Mouse (Mus musculus) megakaryocyte-erythroid progenitor cell, adult 5-6 weeks (primary cell): ENCODE data around the gene Rab20. TPM values are rescaled to one million over a fixed set of nuclear protein-coding genes. Genes with fewer than 3 reads are reported as not detected.
"Not testable (repeated sequence)": the region's sequence is repeated elsewhere in the genome, so short reads cannot be mapped to it uniquely, and the experiment has no call there.

ENCODE experiments used
- ATAC-seq: replicated peaks from 2 replicates; pipeline ENCODE4 v1.8.0; 2016; ENCODE audit warnings: mild to moderate bottlenecking, inconsistent platforms; ENCODE audit not compliant: severe bottlenecking, poor library complexity, low FRiP score, low TSS enrichment
- total RNA-seq, 2 experiments: library from RNA; stranded (forward) in 1 of 2; stranded (reverse) in 1 of 2; fragments of 200-1000, 215-1000 nt in 1 of 2; fragments of >200 nt in 1 of 2; fragmentation: Nextera tagmentation in 1 of 2; gene quantifications; 2 replicates each; pipeline ENCODE4 v1.2.3; 2014 to 2017

Rab20 gene
- total RNA-seq (2014; fragmentation: Nextera tagmentation) (0.35 TPM in 1 of 2 replicates, not detected in the other), total RNA-seq (2017) (not detected in 2 replicates)

DNA sequence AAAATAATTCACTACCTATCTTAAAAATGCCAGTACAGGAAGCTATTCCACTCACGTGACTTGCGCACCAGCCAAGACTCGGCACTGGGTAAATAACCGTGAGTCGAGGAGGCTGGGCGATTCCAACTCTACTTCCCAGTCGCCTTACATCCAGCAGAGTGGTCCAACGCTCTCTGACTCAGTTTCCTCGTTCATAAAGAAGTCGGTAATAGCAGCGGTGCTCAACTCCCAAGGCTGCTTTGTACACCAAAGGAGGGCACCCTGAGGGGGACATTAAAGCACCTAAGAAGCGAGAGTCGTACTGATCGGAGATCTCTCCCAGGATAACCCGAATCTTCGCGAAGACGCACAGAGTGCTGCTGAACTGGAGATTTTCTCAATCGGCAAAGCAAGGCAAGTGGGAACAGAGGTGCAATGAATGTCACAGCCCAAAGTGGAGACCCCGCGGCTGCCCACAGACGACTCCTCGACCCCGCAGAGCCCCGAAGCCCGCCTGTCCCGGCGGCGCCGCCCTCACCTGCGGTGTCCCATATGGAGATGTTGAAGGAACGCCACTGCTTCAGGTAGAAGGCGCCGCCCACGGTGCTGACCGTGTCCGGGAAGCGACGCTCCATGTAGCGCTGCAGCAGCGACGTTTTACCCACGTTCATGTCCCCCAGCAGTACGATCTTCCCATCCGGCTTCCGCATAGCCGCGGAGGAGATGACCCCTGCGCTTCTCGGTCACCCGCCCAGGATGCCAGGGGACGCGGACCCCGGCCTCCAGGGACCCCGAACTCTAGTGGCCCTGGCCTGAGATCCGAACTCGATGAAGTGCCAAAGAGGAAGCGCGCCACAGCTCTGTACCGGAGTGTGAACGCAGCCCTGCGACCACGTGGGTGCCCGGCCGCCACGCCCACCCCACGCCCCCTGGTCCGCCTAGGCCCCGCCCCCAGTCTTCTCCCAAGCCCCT, at the start of gene Rab20:
Rab20 (minus strand) TSS at position 900 of the 951 bp plus-strand sequence.
- 0 out of 2 replicates have a peak, but pooled peaks have one; percentile 37 for ATAC-seq

DNA sequence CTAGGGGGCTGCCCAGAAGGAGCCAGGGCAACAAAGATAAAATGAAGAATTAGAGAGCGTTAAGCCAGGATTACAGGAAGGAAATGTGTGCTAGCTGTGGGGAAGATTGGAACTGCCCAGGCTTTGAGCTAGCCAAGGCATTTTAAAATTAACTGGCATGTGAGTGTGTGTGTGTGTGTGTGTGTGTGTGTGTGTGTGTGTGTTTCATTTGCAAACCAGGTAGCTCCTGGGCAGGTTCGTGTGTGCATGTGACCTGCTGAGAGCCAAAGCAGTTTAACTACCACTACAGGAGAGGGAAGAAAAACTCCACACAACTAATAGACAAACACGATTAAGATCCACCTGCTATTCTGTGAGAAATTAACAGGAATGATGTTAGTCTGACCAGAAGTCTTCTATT, 44.8 kb upstream of the Rab20 start:
- no peak for ATAC-seq

DNA sequence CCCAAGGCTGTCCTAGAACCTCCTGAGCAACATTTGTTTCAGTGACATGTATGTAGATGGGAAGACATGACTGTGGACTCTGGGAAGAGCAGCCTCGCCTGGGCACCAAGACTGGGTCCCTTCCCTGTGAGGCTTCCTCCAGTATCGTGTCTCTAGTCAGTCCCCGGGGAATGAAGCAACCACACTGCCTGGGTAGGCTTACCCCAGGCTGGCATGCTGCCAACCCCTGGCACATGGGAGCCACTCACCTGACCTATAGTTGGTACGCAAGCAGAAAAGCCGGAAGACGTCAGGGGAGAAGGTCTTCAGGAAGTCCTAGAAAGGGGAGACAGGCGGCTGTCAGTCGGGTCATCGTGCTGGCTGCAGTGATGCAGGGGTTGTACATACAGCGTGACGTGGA, 40.2 kb upstream of the Rab20 start:
- no peak for ATAC-seq

DNA sequence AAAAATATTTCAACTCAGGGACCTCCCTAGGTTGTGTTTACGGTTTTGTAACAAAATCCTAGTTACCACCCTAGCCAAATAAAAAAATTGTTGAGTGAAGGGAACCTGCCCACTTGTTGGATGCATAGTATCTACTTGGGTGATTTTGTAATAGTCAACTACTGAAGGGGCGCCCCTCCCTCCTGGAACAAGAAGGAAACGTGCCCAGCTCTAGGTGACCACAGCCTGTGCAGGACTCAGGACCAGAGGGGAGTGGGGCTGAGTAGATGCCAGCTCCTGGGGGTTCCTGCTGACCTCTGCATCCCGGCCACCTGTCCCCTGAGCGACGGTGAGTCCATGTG, 39.5 kb upstream of the Rab20 start:
- ATAC-seq, result no peak

GRCm38 (mm10) chr8:11517366-11518055, 39.0 kb upstream of the Rab20 start:
- ATAC-seq, result no peak

GRCm38 (mm10) chr8:11516292-11516691, 37.8 kb upstream of the Rab20 start:
- ATAC-seq, result no peak

GRCm38 (mm10) chr8:11513247-11513646, 34.7 kb upstream of the Rab20 start:
- ATAC-seq, result no peak

- peak; percentile 92 for ATAC-seq
These were observed 34.2 kb upstream of the Rab20 start for GRCm38 (mm10) chr8:11512711-11513110.

DNA sequence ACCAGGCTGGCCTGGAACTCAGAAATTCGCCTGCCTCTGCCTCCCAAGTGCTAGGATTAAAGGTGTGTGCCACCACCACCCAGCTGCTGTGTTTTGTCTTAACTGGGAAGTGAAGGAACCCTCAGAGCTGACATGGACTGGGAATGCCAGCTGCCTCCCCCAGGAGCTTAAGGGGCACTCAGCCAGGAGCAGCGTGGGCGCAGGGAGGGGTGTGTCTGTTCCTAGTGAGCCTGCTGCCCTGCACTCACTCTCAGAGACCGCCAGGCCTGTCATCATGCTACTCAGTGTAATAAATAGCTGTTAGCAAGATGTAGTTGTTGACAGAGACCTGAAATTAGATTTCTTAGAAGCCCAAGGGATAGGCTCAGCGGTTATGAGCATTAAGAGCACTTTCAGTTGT, 32.5 kb upstream of the Rab20 start:
- no peak for ATAC-seq

DNA sequence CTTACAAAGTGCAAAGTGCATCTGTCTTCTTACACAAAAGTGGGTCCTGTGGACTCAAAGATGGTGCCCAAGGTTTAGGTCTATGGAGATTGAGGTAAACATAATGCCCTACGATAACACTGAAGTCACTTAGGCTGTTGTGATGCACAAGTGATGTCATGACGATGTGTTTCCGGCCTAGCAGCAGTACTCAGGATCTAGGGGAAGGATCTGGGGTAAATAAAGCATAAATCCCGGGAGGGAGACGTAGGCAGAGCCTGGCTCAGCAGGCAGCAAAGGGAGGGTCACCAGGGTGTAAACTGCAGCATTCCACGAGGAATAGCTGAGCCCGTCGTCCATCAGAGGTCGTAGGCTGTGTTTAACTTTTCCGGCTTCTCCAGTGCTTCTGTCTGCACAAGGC, 30.4 kb upstream of the Rab20 start:
- ATAC-seq, result no peak

DNA sequence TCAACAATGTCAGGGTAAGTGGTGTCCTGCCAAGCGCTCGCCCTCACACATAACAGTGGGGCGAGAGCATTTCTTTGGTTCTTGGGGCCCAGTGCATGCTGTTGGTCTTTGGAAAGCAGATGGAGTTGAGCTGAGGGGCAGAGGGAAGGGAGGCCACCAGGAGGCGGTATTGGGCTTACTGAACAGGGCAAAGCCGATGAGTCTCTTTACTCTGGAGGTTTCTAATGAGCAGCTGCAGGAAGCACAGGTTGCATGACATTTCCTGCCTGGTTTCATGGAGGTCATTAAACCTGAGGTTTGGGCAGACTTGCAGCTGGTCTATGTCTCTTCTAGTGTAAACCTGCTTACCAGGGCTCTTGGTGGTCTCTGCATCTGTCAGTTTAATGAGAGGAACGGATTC, 28.3 kb upstream of the Rab20 start:
- peak; percentile 68 for ATAC-seq

- ATAC-seq, result no peak
These were observed 27.6 kb upstream of the Rab20 start for GRCm38 (mm10) chr8:11506074-11506473.

DNA sequence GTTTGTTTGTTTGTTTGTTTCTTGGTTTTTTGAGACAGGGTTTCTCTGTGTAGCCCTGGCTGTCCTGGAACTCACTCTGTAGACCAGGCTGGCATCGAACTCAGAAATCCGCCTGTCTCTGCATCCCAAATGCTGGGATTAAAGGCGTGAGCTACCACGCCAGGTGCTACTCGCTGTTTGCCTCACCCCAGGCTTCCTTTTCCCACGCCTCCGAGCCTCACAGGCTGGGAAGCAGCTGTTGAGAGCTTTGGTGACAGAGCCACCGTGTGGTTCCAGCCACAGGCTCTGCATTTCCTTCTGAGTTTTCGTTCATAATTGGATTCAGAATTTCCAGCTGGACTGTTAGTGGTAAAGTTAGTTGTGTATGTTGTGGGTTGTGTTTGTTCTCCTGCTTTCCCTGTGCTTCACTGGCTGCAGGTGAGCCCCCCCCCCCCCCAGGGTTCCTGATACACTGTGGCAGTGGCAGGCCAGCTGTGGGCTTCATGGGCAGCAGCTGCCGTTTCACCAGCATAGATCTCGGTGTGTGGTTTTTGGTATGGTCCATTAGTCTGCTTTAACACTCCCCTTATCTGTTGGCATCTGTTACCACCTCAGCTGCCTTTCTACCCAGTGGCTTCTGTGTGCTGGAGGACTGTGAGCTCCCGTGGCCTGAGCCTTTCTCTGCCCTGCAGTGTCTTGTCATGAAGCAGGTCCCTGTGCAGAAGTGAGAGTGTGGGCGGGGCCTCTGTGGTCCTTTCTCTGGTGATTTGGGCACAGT, 25.1 kb upstream of the Rab20 start:
- peak; percentile 68 for ATAC-seq

GRCm38 (mm10) chr8:11498786-11499485, 20.4 kb upstream of the Rab20 start:
- ATAC-seq, result no peak

GRCm38 (mm10) chr8:11498281-11498680, 19.8 kb upstream of the Rab20 start:
- no peak for ATAC-seq

- peak; percentile 99 for ATAC-seq
These were observed 18.8 kb upstream of the Rab20 start, which contains the start of gene Naxd for GRCm38 (mm10) chr8:11497017-11497990. Gene Naxd, plus strand, starts transcription at chr8:11497506.

DNA sequence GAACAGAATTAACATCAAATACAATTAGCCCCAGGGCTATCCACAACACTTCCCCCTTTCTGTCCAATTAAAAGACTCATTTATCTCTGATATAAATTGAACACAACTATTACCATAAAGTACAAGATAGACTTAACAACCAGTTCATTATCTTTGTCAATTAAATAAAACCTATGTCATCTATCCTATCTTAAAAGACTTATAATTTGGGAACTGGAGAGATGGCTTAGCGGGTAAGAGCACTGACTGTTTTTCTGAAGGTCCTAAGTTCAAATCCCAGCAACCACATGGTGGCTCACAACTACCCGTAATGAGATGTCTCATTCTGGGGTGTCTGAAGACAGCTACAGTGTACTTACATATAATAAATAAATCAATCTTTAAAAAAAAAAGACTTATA, 13.8 kb upstream of the Rab20 start:
- ATAC-seq, result not testable (repeated sequence)

DNA sequence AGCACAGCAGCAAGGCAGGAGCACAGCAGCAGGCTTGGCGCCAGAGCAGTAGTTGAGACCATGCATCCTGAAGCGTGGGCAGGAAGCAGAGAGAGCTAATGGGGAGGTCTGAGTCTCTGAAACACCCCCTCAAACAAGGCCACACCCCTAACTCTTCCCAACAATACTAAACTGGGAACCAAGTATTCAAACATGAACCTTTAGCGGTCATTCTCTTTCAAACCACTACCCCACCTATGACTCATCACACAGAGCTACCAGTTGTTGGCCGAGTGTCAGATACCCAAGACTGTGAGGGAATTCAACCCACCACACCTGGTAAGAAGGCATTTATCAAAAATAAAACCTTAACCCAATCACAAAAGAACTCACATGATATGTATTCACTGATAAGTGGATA, 8.7 kb upstream of the Rab20 start:
- 0 out of 2 replicates have a peak, but pooled peaks have one; percentile 24 for ATAC-seq
